Comparison of ENCODE assay signal across 16 mouse cellular contexts in the genomic region with DNA sequence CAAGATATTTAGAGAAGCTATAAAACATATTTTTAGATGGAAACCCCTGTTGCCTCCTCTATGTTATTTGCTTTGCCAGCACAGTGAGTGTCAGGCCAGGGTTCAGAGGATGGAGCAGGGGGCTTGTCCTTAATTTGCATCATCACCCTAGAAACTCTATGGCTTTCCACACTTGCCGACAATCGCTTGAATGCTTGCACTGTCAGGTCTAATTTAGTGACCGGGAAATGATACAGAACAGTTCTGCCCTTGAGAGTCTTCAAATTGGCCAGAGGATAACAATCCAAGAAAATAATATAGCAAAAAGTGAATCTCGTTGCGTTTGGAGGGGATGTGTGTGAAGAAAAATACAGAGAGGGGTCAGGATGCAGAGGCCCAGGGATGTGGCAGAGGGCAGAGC.
"Had no signal": no experiment of that assay in that cellular context is flagged by ENCODE, and none has a peak within 500 bp of the region (broad histone marks: within the 10 kb centered on the region; RNA-seq: fewer than 3 reads in every experiment).

No protein-coding gene starts in this region.

- H3K4me2 ChIP-seq: neural tube, embryonic 13.5 days; neural tube, embryonic 15.5 days; stomach, embryonic 15.5 days had no signal

- H3K4me1 ChIP-seq: neural tube, embryonic 13.5 days; stomach, embryonic 15.5 days had no signal

- H3K9me3 ChIP-seq: stomach, embryonic 15.5 days had no signal

- H3K27ac ChIP-seq: neural tube, embryonic 13.5 days; neural tube, embryonic 15.5 days; stomach, embryonic 15.5 days; stomach, postnatal 0 days had no signal

- DNase-seq: retina, postnatal 1 day; right cerebral cortex, adult 18-20 months; right cerebral cortex, postnatal 14 days; right cerebral cortex, postnatal 25 days; right cerebral cortex, postnatal 4 days; spleen, adult 18-20 months; thymus, adult 18-20 months; thymus, adult 2 months; thymus, postnatal 14 days; thymus, postnatal 25 days; thymus, postnatal 36 days; thymus, postnatal 4 days had no signal

- H3K36me3 ChIP-seq: neural tube, embryonic 13.5 days; neural tube, embryonic 15.5 days; stomach, embryonic 15.5 days had no signal

- H3K27me3 ChIP-seq: neural tube, embryonic 13.5 days; neural tube, embryonic 15.5 days; stomach, embryonic 15.5 days had no signal

- H3K9ac ChIP-seq: neural tube, embryonic 13.5 days; neural tube, embryonic 15.5 days; stomach, embryonic 15.5 days had no signal

- H3K4me3 ChIP-seq: neural tube, embryonic 13.5 days; neural tube, embryonic 15.5 days; stomach, embryonic 15.5 days had no signal
